Mouse (Mus musculus) testis, postnatal 14 days (tissue): Measurements from ENCODE around the gene Banf2.

Experiments used
- DNase-seq: peaks from one replicate; pipeline ENCODE4 v3.0.0; 2021; ENCODE audit warnings: low spot score

The Banf2 gene

GRCm38 (mm10) chr2:144032664-144033063 is at the start of gene Banf2:
Gene Banf2, plus strand, starts transcription at chr2:144033059.
- no peak for DNase-seq

- no peak for DNase-seq
These were observed 49.4 kb upstream of the Banf2 start for GRCm38 (mm10) chr2:143983482-143983881.

- no peak for DNase-seq
These were observed 45.4 kb upstream of the Banf2 start for GRCm38 (mm10) chr2:143987485-143987884.

GRCm38 (mm10) chr2:143988016-143988415 is 44.8 kb upstream of the Banf2 start:
- DNase-seq: no peak

GRCm38 (mm10) chr2:143990997-143991396 is 41.9 kb upstream of the Banf2 start:
- DNase-seq: no peak

- DNase-seq: no peak
These were observed 40.7 kb upstream of the Banf2 start for GRCm38 (mm10) chr2:143991964-143992672.

- no peak for DNase-seq
These were observed 39.9 kb upstream of the Banf2 start for GRCm38 (mm10) chr2:143992977-143993376.

GRCm38 (mm10) chr2:144002229-144002984 is 30.5 kb upstream of the Banf2 start:
- DNase-seq: no peak

GRCm38 (mm10) chr2:144003544-144003943 is 29.3 kb upstream of the Banf2 start:
- DNase-seq: no peak

- no peak for DNase-seq
These were observed 27.5 kb upstream of the Banf2 start for GRCm38 (mm10) chr2:144005166-144005955.

GRCm38 (mm10) chr2:144006686-144007085 is 26.2 kb upstream of the Banf2 start:
- no peak for DNase-seq

- DNase-seq: no peak
These were observed 25.6 kb upstream of the Banf2 start for GRCm38 (mm10) chr2:144007211-144007610.

GRCm38 (mm10) chr2:144009081-144009480 is 23.8 kb upstream of the Banf2 start:
- DNase-seq: no peak

- peak; percentile 29 for DNase-seq
These were observed 23.1 kb upstream of the Banf2 start for GRCm38 (mm10) chr2:144009551-144010281.

- DNase-seq: peak; percentile 80
These were observed 22.4 kb upstream of the Banf2 start for GRCm38 (mm10) chr2:144010282-144011044.

- peak; percentile 99 for DNase-seq
These were observed 21.7 kb upstream of the Banf2 start, which contains the start of gene Rrbp1 for GRCm38 (mm10) chr2:144011080-144011551. Gene Rrbp1, minus strand, starts transcription at chr2:144011263.

- DNase-seq: no peak
These were observed 18.8 kb upstream of the Banf2 start for GRCm38 (mm10) chr2:144014051-144014450.

- no peak for DNase-seq
These were observed 18.4 kb upstream of the Banf2 start for GRCm38 (mm10) chr2:144014481-144014880.

- no peak for DNase-seq
These were observed 17.0 kb upstream of the Banf2 start for GRCm38 (mm10) chr2:144015861-144016260.

- DNase-seq: no peak
These were observed 12.9 kb upstream of the Banf2 start for GRCm38 (mm10) chr2:144019971-144020370.

GRCm38 (mm10) chr2:144022441-144022840 is 10.4 kb upstream of the Banf2 start:
- no peak for DNase-seq
